Mouse (Mus musculus) cerebellum, adult 8-10 months (tissue): ENCODE measurements at regions not wholly inside any gene's neighbourhood (a gene's known extent, or its start where the extent isn't known, plus 50 kb on each side); places are given as distances from the start of the nearest gene placed in this dataset.

Experiments used
- DNase-seq: peaks from one replicate; pipeline ENCODE4 v3.0.0; 2022

DNA sequence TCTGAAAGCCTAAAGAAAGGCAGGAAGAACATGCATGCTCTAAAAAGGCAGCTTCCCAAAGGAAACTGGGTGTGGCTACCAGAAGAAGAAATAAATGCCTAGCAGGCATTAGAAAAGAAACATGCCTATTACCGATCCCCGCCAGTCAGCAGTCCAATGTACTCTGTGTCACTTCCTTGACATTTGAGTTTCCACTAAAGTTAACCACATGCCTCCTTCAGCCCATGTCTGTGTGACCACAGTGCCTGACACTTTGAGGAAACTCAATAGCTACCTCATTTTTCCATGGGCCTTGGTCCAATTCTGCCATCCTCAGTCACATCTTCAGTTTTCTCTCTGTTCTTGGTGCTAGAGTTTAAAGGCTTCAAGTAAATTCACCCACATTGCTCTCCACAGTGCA lies 233.7 kb upstream of the Isx start:
- DNase-seq = no peak

DNA sequence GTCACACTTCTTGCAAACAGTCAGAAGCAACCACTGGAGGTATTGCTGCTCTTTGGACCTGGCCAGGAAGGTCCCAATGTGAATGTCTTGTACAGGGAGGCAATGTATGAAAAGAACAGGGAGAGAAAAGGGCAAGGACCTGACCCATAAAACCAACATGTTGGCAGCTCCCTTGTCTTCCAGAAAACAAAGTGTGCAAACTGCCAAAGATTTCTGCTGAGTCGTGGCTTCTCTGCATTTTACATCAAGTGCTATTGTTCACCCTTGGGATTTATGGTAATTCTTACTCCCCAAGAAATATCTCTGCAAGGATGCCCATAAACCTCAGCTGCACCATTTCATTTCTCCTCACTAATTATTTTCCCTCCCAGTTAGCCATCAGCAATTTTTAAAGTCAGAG lies 232.3 kb upstream of the Isx start:
- DNase-seq = no peak

DNA sequence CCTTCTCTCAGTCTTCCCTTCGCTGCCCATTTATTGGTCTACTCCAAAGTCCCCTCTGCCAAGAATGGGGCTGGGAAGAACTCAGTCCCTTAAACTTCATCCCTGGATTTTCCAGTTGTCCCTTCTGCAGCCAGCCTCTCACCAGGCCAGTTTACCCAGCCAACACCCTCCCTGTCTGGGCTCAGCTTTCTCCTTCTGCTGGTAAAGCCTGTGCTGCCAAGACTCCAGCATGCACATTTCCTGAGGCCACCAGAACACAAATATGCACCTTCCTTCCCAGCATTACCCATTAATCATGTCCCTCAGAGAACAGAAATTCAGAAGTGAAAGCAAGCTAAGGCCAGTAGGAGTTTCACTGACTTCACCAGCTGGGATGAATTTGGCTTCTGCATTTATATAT lies 213.0 kb upstream of the Isx start:
- DNase-seq = peak; percentile 15

DNA sequence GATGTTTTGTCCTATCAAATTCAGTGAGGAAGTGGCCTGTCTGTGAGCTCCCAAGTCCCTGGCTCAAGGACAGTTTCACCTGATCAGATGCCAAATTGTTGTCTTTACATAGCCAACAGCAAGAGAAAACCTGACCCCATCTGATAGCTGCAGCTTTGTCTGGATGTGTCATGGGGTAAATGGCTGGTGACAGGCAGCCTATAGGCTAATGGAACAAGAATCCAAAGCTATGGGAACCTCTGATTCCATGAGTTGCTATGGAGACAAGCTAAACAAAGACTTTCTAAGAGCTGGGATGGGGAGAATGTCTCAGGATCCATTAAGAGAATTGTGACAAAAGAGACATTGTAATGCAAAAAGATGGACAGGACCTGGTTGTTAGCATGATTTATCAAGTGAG lies 184.6 kb upstream of the Isx start:
- no peak for DNase-seq

DNA sequence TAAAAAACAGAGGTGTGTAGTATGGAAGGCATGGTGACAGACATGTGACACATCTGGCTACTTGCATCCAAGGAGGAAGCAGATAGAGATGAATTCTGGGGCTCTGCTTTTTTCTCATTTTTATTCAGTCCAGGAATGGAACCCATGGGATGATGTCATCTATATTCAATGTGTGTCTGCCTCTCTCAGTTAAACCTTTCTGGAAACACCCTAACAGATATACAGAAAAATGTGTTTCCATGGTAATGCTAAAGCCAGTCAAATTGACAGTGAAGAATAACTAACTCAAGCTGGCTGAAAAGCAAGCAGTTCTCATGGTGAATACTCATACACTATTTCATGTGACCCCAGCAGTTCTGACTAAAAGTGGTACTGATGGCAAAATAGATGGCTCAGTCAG lies 177.0 kb upstream of the Isx start:
- DNase-seq = no peak

DNA sequence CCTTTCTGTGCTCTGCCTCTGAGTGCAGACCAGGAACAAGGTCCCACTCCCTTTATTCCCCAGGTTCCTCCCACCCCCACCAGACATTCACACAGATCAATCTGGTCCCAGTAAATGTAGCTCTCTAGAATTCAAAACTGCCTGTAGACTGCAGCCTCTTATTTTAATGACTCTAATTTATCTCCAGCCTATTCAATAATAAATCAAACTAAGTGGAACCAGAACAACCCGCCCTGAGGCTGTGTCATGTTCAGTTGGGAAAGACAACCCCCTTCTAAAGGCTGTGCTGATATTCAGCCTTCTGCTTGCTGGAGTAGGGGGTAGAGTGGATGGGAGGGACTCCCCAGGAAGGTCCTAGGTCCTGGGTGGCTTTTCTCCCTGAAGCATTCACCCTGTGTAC lies 175.7 kb upstream of the Isx start:
- DNase-seq = no peak

DNA sequence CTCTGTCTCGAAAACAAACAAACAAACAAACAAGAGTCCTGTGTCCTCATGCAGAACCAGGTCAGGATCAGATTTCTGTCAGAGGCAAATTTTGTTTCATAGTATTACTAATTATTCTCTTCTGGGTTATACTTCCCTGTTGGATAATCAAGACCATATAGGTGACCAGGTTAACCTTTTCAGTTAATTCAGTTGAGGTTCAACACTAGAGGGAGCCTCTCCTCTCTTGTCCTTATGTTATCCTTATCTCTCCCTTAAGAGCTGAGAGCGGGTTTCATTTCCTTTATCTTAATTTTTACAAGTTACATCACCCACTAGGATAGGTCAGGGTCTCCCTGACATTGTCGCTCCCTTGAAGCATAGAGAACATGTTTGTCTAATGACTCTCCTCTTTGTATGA lies 160.4 kb upstream of the Isx start:
- DNase-seq = no peak

DNA sequence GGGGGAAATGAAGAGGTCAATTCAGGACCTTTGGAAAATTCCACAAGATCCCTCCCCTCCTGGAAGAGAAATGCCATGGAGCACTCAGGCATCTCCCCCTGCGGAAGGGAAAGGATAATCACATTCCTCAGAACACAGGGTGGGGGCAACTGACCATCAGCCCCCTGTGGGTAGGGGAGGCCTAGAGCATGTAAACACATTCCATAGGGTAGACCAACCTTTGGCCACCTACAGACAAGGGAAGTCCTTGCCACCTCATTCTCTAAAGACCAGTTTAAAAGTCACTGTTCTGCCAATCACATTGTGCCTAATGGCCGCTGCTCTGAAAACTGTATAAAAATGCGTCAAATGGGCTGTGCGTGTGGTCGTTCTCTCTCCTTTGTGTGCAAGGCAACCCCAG lies 156.9 kb upstream of the Isx start:
- DNase-seq = no peak

DNA sequence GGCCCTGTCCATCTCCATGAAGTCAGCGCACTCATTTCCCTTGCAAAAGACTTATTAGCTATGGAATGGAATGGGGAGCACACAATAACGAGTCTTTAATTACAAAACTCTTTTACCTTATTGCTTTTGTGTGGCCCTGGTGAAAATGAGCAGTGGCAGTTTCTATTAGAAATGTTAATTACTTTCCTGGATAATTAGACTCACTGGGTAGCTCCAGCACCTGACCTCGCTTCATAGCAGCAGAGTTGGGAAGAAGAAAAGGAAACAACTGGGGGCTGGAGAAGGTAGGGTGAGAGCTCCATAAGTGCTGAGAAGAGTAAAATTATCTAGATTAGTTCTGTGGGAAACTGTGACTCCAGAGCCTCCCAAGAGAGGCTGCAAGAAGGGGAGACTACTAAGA lies 108.2 kb upstream of the Isx start:
- DNase-seq = no peak

DNA sequence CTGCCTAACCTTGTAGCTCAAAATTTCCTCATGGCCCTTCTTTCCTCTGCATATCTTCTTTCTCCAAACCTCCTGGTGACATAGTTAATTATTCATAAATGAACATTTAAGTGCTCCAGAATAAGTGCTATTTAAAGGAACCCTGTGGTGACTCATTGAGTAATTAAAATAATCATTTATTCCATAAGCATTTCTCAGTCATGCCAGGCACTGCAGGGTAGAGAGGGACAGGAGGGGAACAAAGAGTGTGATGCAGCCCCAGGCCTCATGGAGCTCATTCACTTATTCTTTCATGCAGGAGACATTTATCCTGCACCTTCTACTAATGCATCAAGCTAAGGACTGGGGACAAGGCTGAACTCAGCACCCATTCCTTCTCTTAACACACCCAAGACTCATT lies 97.4 kb upstream of the Isx start:
- no peak for DNase-seq

DNA sequence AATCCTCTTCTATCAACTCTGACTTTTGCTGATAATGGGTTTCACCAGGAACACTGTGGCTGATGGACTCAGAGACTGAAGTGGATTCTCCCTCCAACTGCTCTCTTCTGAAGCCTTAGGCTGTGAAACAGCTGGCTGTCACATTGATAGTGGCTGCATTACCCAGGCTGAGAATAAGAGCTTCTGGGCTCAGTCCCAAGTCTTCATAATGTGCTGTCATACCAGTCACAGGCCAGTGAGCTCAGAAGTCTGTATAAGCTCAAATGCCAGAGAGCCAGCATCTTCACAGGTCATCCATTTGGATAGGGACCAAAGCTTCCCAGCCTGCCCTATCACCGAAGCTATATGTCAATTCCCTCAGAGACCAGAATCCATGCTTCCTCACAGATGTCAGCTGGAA lies 91.9 kb upstream of the Isx start:
- no peak for DNase-seq

DNA sequence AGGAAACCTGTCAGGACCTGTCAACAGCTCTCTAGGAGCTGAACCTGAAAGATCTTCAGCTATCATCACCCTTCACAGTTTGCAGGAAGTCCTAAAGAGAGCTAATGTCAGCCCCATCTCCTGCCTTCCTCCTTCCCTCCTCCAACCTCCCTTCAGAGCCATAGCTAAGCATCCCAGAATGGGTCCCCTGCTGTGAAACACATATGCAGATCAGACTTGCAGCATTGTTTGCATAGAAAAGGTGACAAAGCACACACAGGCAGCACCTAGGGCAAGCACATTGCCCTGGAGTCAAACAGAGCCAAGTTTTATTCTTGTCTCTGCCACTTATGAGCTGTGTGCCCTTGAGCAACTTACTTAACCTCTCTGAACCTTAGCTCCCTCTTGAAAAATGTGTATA lies 64.3 kb upstream of the Isx start:
- no peak for DNase-seq

DNA sequence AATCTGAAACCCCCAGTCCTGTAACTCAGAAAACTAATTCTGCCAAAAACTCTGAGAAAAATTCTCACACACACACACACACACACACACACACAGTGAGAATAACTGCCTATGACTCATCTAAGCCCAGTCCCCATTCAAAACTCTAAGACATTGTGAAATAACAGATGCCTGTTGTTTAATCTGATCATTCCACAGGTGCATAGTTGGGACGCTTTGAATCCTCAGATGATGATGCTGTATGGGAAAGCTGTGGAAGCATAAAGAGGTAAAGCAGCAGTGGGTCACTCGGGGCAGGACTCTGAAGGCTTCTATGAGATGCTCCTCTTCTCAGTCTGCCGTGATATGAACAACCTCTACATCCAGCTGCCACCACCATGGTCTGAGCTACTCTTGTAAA lies 62.9 kb upstream of the Isx start:
- DNase-seq = no peak

DNA sequence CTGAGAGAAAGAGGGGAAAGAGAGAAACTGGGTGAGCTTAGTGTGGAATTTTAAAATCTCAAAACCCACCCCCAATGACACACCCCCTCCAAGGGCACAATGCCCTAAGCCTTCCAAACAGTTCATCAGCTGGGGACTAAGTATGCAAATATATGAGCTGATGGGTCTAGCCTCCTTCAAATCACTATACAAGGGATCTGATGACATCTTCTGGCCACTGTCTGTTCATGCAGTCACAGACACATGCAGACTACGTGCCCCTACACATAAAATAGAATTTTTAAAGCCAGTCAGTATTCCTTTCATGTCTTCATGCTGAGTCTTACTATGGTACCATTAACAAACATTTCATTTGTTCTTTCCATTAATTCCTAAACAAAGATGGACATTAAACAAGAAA lies 54.5 kb upstream of the Isx start:
- DNase-seq = no peak

DNA sequence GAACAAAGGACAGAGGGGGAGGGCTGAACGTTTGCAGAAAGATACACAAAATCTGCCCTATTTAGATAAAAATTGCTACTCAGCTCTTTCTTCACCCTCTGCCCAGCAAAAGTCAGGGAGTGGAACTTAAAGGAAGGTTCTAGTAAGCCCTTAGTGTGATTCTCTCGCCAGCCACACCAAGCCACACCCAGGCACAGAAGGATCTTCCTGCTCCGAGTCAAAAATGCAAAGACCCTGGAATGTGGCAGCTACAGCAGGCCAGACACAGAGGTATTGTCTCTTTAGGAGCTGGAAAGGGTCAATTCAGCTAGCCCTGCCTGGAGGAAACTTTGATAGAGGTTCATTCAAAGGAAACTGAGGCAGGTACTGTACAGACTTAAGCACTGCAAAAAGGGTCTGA lies 52.3 kb upstream of the Isx start:
- no peak for DNase-seq

DNA sequence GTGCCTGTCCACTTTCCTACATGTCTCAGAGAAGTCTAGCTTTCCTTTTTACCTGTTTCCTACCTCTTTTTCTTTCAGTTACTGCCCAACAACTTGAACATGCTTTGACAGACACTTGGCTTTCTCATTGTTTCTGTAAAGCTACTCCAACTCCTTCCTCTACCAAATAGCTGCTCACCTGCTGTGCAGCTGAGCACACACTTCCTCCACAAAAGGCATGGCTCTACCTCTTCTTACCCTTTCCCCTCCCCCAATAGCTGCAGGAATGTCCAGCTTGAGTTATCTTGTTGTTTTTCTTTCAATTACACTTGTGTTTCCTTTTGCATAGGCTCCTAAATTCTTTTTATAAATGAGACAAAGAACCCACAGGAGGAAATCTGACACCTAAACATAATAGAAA lies 50.7 kb upstream of the Isx start:
- DNase-seq = no peak
